Mouse (Mus musculus) urinary bladder, postnatal 36 days (tissue): ENCODE measurements at regions not wholly inside any gene's neighbourhood (a gene's known extent, or its start where the extent isn't known, plus 50 kb on each side); places are given as distances from the start of the nearest gene placed in this dataset.

Experiments used
- DNase-seq, 2 experiments: peaks; one replicate each; pipeline ENCODE4 v3.0.0; 2022; ENCODE audit warnings: low spot score in 2 of 2, mixed read lengths in 1 of 2

- peak in 1 of 2 experiments; percentile 15 for DNase-seq
These were observed 115.4 kb upstream of the Tbl1xr1 start for GRCm38 (mm10) chr3:21961091-21961490.

DNA sequence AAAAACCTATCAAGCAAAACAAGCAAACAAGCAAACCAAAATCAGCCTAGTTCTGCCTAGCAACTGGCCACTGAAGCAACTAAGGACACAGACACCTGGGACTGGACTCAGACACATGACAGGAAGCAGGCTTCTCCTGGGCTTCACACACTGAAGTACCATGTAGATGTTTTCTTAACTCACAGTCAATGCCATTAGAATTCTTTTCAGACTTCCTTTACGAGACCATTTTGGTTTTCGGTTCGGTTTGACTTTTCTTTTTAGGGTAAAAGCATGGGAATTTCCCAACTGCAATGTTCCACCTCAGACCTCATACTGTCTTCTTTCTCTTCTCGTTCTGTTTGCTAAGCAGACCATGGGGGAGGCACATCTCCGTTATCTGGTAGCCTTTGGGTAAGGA is 114.7 kb upstream of the Tbl1xr1 start:
- no peak for DNase-seq

DNA sequence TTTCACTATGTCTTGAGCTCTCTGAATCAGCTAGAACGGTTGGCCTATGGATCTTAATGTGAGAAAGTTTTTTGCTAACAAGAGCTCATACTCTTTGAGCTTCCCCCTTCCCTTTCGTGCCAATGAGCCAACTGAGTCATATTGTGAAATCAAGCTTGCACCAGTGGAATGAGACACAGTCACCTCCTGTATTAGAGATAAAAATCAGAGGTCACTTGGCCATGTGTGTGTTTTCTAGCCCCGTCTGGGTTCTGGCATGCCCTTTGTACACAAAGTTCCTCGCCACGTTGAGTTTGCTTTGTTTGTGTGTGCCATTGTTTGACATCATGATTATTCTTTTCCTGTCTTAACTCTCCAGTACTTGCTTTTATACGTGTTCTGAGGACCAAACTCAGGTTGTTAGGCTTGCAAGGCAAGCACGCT is 114.1 kb upstream of the Tbl1xr1 start:
- DNase-seq = peak; percentile 54 to 67

DNA sequence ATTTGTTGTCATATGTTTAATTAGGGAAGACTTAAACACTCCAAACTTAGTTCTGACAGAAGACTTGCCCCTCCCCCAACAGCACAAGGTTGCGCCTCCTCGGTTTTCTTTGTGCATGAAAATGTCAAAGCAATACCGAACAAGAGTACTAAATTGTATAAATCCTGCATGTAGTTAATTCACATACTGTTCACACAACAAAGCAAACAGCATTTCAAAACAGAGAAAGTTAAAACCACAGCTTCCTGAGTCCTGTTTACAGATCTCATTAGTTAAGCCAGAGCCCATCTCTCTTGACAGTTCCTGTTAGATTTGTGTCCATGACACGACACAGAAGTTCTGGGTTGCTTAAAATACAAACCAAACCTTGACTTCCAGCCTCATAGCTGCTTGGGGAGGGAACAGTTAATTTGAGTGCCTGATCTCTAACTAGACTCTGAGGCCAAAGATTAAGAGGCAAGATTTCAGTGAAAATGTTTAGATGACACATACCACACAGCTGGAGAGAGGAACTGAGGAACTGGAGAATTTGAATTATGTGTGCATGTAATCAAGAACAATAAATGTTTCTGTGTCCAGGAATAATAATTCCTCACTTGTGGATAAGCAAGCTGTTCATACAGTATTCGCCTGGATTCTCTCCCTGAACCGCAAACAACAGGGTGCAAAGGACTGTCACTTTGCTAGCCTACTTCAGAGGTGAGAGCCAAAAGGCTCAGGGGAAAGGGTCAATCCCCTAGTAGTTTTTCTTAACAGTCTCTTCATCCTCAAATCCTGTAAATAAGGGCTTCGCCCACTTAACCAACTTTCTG is 113.3 kb upstream of the Tbl1xr1 start:
- DNase-seq = no peak

- DNase-seq = no peak
These were observed 112.6 kb upstream of the Tbl1xr1 start for GRCm38 (mm10) chr3:21963733-21964351.

DNA sequence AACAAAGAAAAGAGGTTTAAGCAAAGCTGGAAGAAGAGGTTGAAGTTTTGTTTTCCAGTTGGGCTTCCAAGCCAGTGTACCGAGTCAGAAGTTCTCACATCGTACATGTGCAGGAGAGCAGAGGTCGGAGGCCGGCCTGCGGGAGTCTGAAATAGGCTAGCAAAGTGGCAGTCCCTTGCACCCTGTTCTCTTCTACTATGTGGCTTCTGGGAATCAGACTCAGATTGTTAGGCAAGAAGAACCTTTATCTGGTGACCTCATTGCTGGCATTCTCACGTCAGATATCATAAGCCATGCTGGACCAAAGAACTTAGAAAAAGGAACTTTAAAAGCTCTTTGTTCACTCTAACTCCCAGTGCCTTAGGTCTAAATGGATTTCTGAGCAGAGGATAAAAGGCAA is 112.0 kb upstream of the Tbl1xr1 start:
- DNase-seq = no peak

- DNase-seq = no peak
These were observed 110.9 kb upstream of the Tbl1xr1 start for GRCm38 (mm10) chr3:21965556-21965955.

DNA sequence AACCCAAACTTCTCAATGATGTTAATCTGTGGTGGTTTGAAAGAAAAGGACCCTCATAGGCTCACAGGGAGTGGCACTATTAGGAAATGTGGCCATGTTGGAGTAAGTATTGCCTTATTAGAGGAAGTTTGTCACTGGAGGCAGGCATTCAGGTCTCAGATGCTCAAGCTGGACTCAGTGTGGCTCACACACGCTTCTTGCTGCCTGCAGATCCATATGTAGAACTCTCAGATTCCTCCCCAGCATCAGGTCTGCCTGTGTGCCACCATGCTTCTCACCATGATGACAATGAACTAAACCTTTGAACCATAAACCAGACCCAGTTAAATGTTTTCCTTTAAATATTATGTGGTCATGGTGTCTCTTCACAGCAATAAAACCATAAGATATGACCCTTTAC is 104.7 kb upstream of the Tbl1xr1 start:
- DNase-seq = no peak

- DNase-seq = no peak
These were observed 103.3 kb upstream of the Tbl1xr1 start for GRCm38 (mm10) chr3:21973153-21973552.

- DNase-seq = no peak
These were observed 102.8 kb upstream of the Tbl1xr1 start for GRCm38 (mm10) chr3:21973681-21974080.

DNA sequence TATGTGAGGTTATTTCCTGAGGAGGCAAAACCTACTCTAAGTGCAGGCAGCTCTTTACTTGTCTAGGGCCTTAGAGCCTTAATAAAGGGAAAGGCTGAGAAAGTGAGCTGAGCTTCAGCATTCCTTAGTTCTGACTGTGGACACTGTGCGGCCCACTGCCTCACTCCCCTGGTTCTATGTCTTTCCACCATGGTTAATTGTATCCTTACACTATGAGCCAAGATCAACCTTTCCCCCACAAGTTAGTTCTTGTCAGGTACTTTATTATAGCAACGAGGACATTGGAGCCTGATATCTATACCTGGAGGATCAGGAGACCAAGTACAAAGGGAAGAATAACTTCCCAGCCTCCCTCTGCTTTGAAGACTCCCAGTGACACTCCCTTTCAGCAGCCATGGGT is 101.7 kb upstream of the Tbl1xr1 start:
- no peak for DNase-seq

- no peak for DNase-seq
These were observed 98.7 kb upstream of the Tbl1xr1 start for GRCm38 (mm10) chr3:21977775-21978174.

DNA sequence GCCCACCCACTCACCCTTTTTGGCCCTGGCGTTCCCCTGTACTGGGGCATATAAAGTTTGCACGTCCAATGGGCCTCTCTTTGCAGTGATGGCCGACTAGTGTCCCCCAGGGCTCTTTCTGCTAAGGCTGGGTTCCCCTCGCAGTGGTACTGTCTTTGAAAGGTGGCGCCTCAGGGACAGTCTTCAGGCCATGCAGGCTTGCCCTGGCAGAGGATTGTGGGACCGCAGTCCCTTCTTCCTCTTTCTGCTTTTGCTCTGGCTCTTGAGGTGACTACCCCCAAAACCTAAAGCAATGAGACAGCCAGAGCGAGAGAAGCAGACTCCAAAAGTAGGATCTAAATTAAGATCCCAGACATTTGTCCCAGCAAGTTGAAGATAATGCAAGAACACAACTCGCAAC is 93.5 kb upstream of the Tbl1xr1 start:
- DNase-seq = no peak

DNA sequence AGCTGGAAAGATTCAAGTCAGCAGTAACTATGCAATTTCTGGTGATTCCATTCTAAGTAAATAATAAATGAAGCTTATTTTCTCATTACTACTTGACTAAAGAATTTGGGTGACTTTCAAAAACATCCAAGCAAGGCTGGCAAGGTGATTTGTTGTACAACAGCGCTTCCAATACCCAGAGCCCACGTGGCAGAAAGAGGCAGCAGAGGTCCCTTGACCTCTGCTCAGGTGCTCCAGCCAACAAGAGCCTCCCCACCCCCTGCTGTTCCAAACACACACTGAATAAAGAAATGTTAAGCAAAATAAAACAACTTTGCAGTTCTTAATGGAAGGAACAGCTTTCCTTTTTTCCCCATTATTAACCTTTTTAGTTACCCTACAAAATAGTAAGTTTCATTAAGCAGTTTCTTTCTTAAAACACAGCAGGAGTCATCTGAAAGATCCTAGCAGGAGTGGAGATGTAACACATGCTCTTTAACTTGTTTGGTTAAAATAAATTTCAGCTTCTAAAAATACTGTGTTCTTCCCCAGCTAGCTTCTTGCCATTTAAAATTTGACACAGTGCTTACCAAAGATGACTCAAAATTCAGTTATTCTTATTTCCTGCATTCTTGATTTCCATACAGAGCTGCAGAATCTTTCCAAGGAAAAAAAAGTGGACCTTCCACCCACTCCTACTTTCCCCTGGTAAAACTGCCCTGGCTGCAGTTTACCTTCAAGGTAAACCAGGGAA is 92.3 kb upstream of the Tbl1xr1 start:
- no peak for DNase-seq

DNA sequence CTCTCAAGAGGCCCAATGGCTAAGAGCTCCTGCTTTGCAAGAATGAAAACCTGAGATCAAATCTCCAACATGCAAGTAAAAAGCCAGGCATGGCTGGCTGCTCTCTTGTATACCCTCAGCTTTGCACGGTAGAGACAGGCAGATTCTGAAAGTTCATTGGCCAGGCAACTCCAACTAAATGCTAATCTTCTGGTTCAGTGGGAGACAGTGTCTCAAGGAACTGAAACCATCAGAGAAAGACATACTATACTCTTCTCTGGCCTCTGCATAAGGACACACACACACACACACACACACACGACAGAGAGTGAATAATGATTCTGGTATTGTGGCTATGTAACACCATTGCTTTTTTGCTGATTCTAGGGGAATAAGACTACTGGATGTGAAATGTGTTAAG is 91.6 kb upstream of the Tbl1xr1 start:
- no peak for DNase-seq

GRCm38 (mm10) chr3:21986164-21986892 is 90.1 kb upstream of the Tbl1xr1 start:
- DNase-seq = no peak

DNA sequence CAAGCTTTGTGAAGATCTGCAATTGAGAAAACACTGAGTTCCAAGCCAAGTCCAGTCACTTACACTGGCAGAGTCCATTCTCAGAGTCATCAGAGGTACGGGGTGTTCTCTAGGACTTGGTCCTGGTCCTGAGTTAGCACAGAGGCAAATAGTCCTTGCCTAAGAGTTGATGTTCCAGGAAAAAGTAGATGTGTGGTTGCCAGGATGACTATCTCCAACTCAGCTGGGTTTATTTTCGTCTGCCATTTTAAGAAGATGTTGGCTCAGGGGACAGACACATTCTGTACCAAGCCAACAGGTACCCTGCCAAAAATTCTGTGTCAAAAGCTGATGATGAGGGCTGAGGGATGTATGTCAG is 89.6 kb upstream of the Tbl1xr1 start:
- no peak for DNase-seq

DNA sequence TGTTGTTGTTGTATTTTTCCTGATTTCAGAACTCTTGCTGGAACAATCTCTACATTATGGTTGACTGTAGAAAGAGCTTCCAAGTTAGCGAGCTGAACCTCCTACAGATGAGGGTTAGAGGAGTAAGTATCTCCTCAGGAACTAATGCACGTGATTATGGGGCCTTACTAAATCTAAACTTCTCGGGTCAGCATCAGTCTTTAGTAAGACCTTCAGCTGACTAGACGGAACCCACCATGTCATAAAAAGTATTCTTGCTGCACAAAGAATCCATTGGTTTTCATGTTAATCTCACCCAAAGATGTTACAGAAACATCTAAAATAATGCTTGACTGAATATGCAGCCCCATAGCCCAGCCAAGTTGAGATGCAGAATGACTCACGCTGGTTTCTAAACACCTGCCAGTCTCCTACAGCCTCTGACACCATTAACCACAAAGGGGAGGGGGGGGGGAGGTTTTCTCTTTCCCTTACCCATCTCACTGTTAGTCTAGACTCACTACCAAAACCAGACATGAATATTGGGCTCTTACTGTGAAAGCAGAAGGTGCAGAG is 88.9 kb upstream of the Tbl1xr1 start:
- DNase-seq = no peak

- DNase-seq = peak in 1 of 2 experiments; percentile 35
These were observed 88.4 kb upstream of the Tbl1xr1 start for GRCm38 (mm10) chr3:21988010-21988531.

DNA sequence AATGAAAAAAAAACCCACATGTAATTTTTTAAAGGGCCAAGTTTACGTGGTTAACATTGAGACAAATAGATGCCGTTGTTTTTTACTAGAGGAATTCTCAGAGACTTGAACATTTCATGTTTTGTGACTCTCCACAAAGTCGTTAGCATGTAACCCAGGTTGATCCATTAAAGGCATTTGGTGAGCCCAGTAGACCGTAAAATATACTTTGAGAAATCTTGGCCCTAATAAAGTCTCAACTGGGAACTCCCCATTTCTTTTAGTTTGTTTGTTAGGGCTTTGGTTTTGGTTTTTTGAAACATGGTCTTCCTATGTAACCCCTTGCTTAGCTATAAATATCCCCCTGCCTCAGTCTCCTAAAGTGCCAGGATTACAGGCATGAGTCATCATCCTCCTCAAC is 85.9 kb upstream of the Tbl1xr1 start:
- no peak for DNase-seq

GRCm38 (mm10) chr3:21991681-21992152 is 84.7 kb upstream of the Tbl1xr1 start:
- no peak for DNase-seq
